Mouse (Mus musculus) neural tube, embryonic 11.5 days (tissue): ENCODE results near the gene Atp5d. TPM values are rescaled to one million over a fixed set of nuclear protein-coding genes. Genes with fewer than 3 reads are reported as not detected.
"Not testable (repeated sequence)": the region's sequence is repeated elsewhere in the genome, so short reads cannot be mapped to it uniquely, and the experiment has no call there.

Experiments
- ATAC-seq: fragments of 200-750 bp; cut with Nextera tagmentation; 2 replicates; pipeline ENCODE4 v1.8.0; 2017; ENCODE audit warnings: moderate number of reproducible peaks, mild to moderate bottlenecking, moderate TSS enrichment, moderate library complexity; ENCODE audit not compliant: insufficient read depth, low FRiP score, low TSS enrichment
- DNase-seq: peaks from one replicate; pipeline ENCODE4 v3.0.0-alpha.2; 2015; ENCODE audit warnings: low spot score
- H3K27ac ChIP-seq: fragments of 300-500 bp; sonication (generic); 2 replicates; pipeline ENCODE4 v1.5.1; 2014; ENCODE audit warnings: low read depth, mild to moderate bottlenecking, low read length
- H3K27me3 ChIP-seq: fragments of 300-500 bp; sonication (generic); 2 replicates; pipeline ENCODE4 v1.6.1; 2014; ENCODE audit warnings: mild to moderate bottlenecking, low read length, mixed read lengths; ENCODE audit not compliant: control insufficient read depth, insufficient read depth
- H3K36me3 ChIP-seq: fragments of 300-500 bp; sonication (generic); 2 replicates; pipeline ENCODE4 v1.6.1; 2014; ENCODE audit warnings: mild to moderate bottlenecking, low read length, moderate library complexity, mixed read lengths; ENCODE audit not compliant: control insufficient read depth, insufficient read depth
- H3K4me1 ChIP-seq: fragments of 300-500 bp; sonication (generic); 2 replicates; pipeline ENCODE4 v1.6.1; 2014; ENCODE audit warnings: low read length, mixed read lengths; ENCODE audit not compliant: control insufficient read depth, insufficient read depth
- H3K4me2 ChIP-seq: fragments of 300-500 bp; sonication (generic); 2 replicates; pipeline ENCODE4 v1.6.1; 2014; ENCODE audit warnings: low read depth, mild to moderate bottlenecking, moderate library complexity
- H3K4me3 ChIP-seq: fragments of 300-500 bp; sonication (generic); 2 replicates; pipeline ENCODE4 v1.5.1; 2014; ENCODE audit warnings: low read depth, low read length
- H3K9ac ChIP-seq: fragments of 300-500 bp; sonication (generic); 2 replicates; pipeline ENCODE4 v1.6.1; 2014; ENCODE audit warnings: mild to moderate bottlenecking, low read length
- H3K9me3 ChIP-seq: fragments of 300-500 bp; sonication (generic); 2 replicates; pipeline ENCODE4 v1.6.1; 2016; ENCODE audit warnings: low read length; ENCODE audit not compliant: control insufficient read depth
- WGBS: fragments of 180-500 bp; shearing (Covaris S2); extraction: QIAGEN DNeasy Blood & Tissue Kit; methylation state at CpG from one replicate; pipeline ENCODE4 v1.1.7; 2014; 5-methylcytosine and 5-hydroxymethylcytosine counted together
- polyA plus RNA-seq: library from polyadenylated mRNA; unstranded; fragments of >200 nt; fragmentation: Nextera tagmentation; extraction: Ambion mirVana; gene quantifications from 2 replicates; pipeline ENCODE4 v1.2.1, GENCODE M21; 2014

Atp5d gene
- polyA plus RNA-seq, 1 experiment from 2014 or later, result 386 TPM

DNA sequence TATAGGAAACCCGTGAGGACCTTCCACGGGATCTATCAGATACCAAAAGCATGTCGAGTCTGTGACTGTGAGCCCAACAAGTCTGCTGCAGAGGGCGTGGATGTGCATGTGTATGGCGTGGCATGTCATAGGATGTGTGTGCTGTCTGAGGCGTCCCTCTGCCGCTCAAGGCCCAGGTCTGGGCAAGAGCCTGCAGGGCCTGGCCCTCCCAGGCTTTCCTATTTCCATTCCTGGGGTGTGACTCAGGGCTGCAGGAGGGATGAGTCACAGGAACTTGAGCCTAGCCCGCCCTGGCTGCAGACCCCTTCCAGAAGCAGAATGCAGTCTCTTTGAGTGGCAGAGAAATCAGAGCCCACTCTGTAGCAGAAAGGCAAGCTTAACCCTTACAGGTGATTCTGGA lies 25.3 kb downstream of the Atp5d start:
- DNase-seq (no peak), ATAC-seq (no peak)
- Histone ChIP-seq H3K9ac (no peak overlapping the region), H3K4me2 (no peak overlapping the region), H3K27me3 (no peaks in the 10 kb centered on the region), H3K4me1 (peaks cover 45% of the 10 kb centered on the region), H3K9me3 (no peaks in the 10 kb centered on the region), H3K4me3 (no peak overlapping the region), H3K27ac (no peak overlapping the region), H3K36me3 (no peaks in the 10 kb centered on the region)
- 79% methylated on average over 8 of the region's 8 CpGs for WGBS

DNA sequence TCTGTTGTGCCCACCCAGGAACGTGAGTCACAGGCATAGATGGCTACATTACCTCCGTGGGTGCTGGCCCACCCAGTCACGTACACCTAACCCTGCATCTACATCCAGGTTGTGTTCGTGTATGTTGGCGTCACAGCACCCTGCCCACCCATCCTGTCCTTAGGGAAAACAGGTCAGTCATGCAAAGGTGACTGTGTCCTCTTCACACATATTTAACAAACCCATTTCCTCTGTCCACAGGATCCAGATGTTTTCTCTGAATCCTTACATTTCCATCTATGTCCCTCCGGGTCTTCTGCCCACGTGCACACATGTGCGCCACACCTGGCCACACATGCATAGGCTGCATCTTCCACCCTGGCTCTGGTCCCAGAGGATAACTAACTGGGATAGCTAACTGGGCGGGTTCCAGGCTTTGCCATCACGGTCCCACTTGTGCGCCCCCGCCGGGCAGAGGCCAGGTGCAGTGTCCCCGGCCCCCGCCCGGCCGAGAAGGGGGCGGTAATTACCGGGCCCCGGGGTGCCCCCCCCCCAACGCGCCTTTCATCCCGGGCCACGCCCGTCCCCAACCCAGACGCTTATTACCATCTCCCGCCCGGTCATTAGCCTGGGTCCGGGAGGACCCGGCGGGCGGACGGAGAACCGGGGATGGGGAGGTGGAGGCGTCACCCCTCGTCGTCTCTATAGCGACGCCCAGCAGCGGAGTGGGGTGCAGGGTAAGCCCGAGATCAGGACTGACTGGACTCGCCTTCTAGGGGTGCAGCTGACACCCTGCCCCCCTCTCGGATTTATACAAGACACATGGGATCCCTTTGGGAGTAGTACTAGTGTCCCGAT lies 25.9 kb downstream of the Atp5d start:
- Histone ChIP-seq H3K9me3 (no peaks in the 10 kb centered on the region), H3K36me3 (no peaks in the 10 kb centered on the region), H3K4me1 (peaks cover 46% of the 10 kb centered on the region), H3K4me3 (peak overlapping the region; percentile 27), H3K4me2 (peak overlapping the region; percentile 84), H3K9ac (peak overlapping the region; percentile 30), H3K27ac (0 out of 2 replicates have a peak overlapping the region, but pooled peaks have one; percentile 11), H3K27me3 (no peaks in the 10 kb centered on the region)
- peak; percentile 1; the same call in 1 of the 2 replicates for ATAC-seq
- whole genome bisulfite sequencing, result 11% methylated on average over 42 of the region's 44 CpGs
- DNase-seq, result no peak

DNA sequence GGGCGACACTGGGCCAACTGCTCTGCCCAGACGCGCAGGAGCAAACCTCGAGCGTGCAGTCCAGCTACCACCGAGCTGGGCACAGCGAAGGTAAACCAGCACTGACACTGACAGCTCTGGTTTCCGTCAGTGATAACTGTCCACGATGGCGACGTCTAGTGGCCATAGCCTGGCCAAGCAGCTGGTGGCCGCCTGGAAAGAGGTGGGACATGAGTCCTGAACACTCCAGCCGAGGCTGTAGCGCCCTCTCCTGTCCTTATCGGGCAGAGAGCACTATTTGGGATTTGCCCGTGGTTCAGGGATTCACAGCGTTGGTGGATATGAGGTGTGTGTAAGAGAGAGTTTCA lies 26.5 kb downstream of the Atp5d start:
- Histone ChIP-seq H3K9me3 (no peaks in the 10 kb centered on the region), H3K27me3 (no peaks in the 10 kb centered on the region), H3K4me2 (peak overlapping the region; percentile 84), H3K9ac (peak overlapping the region; percentile 30), H3K27ac (peak overlapping the region; percentile 83), H3K4me3 (peak overlapping the region; percentile 27), H3K36me3 (peaks cover 2% of the 10 kb centered on the region), H3K4me1 (peaks cover 47% of the 10 kb centered on the region)
- ATAC-seq (peak; percentile 25), DNase-seq (peak; percentile 95)
- 0% methylated on average over 17 of the region's 17 CpGs for WGBS

DNA sequence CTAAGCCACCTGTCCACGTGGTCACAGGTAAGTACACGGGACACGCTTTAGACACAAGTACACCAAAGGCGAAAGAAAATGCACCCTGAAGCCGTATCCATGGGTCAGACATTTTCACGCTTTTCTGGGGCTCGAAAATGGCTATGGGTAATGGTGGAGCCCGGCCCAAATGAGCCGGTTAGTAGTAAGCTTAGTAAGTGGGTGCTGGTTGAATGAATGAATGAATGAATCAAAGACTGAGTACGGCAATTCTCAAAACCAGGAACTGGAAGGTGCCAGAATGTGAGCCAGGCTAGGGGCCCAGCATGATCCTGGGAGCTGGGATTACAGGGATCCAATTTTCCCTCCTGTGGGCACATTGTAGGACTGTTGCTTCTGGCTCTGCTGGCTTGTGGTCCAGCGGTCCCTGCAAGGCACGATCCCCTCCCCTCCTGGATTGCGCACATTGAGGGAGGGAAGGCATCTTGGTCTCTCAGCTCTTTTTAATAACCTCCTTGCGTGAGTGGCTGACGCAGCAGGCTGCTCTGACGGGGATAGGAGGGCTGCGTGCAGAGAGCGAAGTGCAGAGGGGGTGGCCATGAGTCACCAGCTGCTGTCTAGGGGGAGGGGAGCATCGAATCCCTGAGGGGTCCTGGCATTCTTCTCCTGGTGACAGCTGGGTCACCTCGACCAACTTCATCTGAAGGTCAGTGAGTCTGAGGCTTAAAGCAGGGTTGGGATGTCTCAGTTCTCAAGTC lies 27.1 kb downstream of the Atp5d start, which contains the start of gene Cirbp:
TSS of gene Cirbp (plus strand) at position 594 of the 737 bp plus-strand sequence.
- Histone ChIP-seq H3K4me2 (peak within 1 kb of the TSS; percentile 84), H3K36me3 (peaks cover 6% of the 10 kb centered on the region), H3K27me3 (no peaks in the 10 kb centered on the region), H3K9me3 (no peaks in the 10 kb centered on the region), H3K4me3 (peak within 1 kb of the TSS; percentile 27), H3K9ac (peak within 1 kb of the TSS; percentile 36), H3K4me1 (peaks cover 49% of the 10 kb centered on the region), H3K27ac (peak within 1 kb of the TSS; percentile 83)
- DNase-seq (peak; percentile 50), ATAC-seq (no peak)
- 19% methylated on average over 20 of the region's 20 CpGs for WGBS

DNA sequence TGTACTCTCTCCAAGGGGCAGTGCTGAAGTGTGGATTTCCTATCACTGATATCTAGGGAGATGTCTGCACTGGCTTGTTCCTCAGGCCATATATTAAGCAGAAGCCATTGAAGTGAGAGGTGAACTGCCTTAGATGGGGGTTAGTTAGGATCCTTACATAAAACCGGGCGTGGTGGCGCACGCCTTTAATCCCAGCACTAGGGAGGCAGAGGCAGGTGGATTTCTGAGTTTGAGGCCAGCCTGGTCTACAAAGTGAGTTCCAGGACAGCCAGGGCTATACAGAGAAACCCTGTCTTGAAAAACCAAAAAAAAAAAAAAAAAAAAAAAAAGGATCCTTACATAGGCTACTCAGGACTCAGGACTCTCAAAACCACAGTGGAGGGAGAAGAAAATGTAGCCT lies 27.7 kb downstream of the Atp5d start:
- ATAC-seq, H3K4me3 ChIP-seq, H3K27me3 ChIP-seq, H3K9me3 ChIP-seq, DNase-seq: not testable (repeated sequence)
- 84% methylated on average over 4 of the region's 4 CpGs for WGBS
- Histone ChIP-seq H3K4me2 (peak overlapping the region; percentile 84; the same call in 1 of the 2 replicates), H3K4me1 (peaks cover 43% of the 10 kb centered on the region), H3K36me3 (peaks cover 11% of the 10 kb centered on the region), H3K27ac (peak overlapping the region; percentile 83), H3K9ac (peak overlapping the region; percentile 36; the same call in 1 of the 2 replicates)

DNA sequence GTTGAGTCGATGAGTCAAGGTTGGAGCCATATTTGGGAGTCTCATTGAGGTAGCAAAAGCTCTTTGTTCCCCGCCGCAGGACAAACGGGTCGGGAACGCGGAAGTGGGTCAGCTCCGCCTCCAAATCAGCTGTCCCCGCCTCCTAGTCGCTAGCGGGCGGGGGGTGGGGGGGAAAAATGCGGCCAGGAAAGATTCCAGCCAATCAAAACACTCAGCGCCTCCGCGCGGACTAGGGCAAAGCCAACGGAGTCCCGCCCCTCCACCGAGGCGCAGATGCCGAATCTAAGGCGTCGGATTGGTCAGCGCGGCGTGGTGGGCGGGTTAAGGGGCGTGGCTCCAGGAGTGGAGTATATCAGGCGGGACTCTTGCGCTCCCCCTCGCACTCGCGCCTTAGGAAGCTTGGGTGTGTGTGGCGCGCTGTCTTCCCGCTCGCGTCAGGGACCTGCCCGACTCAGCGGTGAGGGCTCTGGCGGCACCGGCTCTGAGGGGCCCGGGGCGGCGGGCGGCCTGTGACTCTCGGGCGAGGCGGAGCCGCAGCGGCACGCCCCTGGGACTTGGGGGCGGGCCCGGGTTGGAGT lies 29.1 kb downstream of the Atp5d start:
- Histone ChIP-seq H3K9me3 (no peaks in the 10 kb centered on the region), H3K4me3 (peak overlapping the region; percentile 84), H3K36me3 (peaks cover 18% of the 10 kb centered on the region), H3K27me3 (no peaks in the 10 kb centered on the region), H3K9ac (peak overlapping the region; percentile 98), H3K27ac (peak overlapping the region; percentile 97), H3K4me2 (peak overlapping the region; percentile 71), H3K4me1 (peaks cover 42% of the 10 kb centered on the region)
- WGBS, result under 1% methylated on average over 55 of the region's 55 CpGs
- ATAC-seq, result peak; percentile 88
- peak; percentile 100 for DNase-seq

DNA sequence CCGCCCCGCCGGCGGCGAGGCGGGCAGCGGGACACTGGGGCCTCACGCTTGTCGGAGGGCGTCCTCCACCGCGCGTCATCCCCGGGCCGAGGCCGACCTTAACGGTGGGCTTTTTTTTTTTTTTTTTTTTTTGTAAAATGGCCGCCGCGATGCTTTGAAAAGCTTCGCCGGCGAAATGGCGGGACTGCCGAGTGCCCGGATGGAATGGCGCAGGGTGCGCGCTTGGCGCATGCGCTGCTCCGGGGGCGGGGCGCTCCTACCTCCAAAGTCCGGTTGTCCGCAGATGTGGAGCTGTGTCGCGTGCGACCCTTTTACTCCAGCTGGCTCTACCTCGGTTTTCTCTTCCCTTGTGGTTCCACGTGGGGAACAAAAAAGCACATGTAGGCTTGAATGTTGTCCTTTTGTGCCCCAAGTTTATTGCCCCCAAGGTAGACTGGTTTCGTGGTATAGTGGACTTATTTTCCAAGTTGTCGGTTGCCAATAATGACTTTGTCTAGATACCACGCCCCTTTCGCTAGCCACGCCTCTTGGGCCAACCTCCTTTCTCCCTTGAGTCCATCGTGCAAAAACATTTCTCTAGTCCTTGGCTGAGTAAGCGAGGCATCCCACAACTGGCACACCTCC lies 29.7 kb downstream of the Atp5d start:
- H3K9ac ChIP-seq, result peak overlapping the region; percentile 98
- H3K4me3 ChIP-seq, result peak overlapping the region; percentile 84
- no peaks in the 10 kb centered on the region for H3K9me3 ChIP-seq
- ATAC-seq, result peak; percentile 32
- H3K27ac ChIP-seq, result peak overlapping the region; percentile 97
- DNase-seq, result peak; percentile 94
- peak overlapping the region; percentile 71 for H3K4me2 ChIP-seq
- peaks cover 42% of the 10 kb centered on the region for H3K4me1 ChIP-seq
- no peaks in the 10 kb centered on the region for H3K27me3 ChIP-seq
- under 1% methylated on average over 47 of the region's 48 CpGs for WGBS
- H3K36me3 ChIP-seq, result peaks cover 18% of the 10 kb centered on the region

DNA sequence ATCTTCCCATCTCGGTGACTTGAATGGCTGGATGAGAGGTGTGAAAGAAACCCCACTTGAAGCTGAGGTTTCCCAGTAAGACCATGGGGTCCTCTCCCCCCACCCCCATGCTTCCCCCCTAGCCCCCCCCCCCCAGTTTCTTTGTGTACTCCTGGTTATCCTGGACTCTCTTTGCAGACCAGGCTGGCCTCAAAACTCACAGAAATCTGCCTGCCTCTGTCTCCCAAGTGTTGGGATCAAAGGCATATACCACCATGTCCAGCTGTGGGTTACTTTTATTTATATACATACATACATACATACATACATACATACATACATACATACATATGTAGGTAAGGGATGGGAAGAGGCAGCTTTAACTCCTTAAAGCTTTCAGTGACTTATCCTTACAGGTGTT lies 30.6 kb downstream of the Atp5d start:
- Histone ChIP-seq H3K4me1 (peaks cover 41% of the 10 kb centered on the region), H3K4me3 (peak overlapping the region; percentile 84; the same call in 1 of the 2 replicates), H3K9me3 (no peaks in the 10 kb centered on the region), H3K9ac (peak overlapping the region; percentile 98; the same call in 1 of the 2 replicates), H3K27me3 (no peaks in the 10 kb centered on the region), H3K27ac (no peak overlapping the region), H3K36me3 (peaks cover 18% of the 10 kb centered on the region), H3K4me2 (peak overlapping the region; percentile 71)
- DNase-seq (no peak), ATAC-seq (no peak)
- WGBS, result 55% methylated on average over 1 of the region's 1 CpGs
